Mouse (Mus musculus): ENCODE measurements around the gene Gm14327. TPM values are rescaled to one million over a fixed set of nuclear protein-coding genes. Genes with fewer than 3 reads are reported as not detected.

The Gm14327 gene
- 9.0 TPM for polyA plus RNA-seq (2015; fragmentation: Illumina TruSeq; extraction: RNeasy Lipid Tissue Mini Kit (QIAGEN cat#74804); ENCODE audit: low read depth, low replicate concordance)

GRCm38 (mm10) chr2:177897046-177897578 is at the start of gene Gm14327:
Gene Gm14327, plus strand, starts transcription at chr2:177897096.

DNA sequence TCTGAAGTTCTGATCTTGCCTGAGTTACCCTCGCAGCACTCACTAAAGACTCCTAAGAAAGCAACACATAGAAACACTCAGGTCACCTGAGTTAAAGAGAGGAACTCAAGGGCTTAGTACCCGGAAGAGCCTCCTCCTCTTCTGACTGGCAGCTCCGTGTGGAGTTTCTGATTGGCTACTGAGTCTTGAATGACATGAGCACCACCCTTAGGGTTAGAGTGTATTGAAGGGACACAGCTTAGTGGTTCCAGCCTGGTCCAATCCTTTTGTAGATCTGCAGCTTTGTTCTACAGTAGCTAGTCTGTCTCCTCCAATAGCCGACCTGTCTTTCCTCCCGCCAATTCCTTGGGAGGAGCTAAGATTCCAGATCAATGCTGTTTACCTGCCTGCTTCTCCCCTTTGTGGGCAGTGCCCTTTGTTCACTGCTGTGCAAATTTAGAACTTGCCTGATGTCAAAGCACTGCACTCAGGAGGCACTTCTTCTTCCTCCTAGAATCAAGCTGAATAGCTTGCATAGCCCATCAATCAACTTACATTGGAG is 28.7 kb downstream of the Gm14327 start, which contains the start of gene Zfp972:
TSS of gene Zfp972 (minus strand) at position 51 of the 541 bp plus-strand sequence.

Other genes starting within 250 kb of the Gm14327 start
- gene Gm14322, start 137.8 kb upstream of the Gm14327 start, polyA plus RNA-seq (2015; fragmentation: Illumina TruSeq; extraction: RNeasy Lipid Tissue Mini Kit (QIAGEN cat#74804); ENCODE audit: low read depth, low replicate concordance) = 22.7 TPM
- gene Gm14325, start 56.8 kb upstream of the Gm14327 start, polyA plus RNA-seq (2015; fragmentation: Illumina TruSeq; extraction: RNeasy Lipid Tissue Mini Kit (QIAGEN cat#74804); ENCODE audit: low read depth, low replicate concordance) = 93.9 TPM
- gene Zfp972, start 28.5 kb downstream of the Gm14327 start, polyA plus RNA-seq (2015; fragmentation: Illumina TruSeq; extraction: RNeasy Lipid Tissue Mini Kit (QIAGEN cat#74804); ENCODE audit: low read depth, low replicate concordance) = not detected
- gene Gm14326, start 60.2 kb downstream of the Gm14327 start, polyA plus RNA-seq (2015; fragmentation: Illumina TruSeq; extraction: RNeasy Lipid Tissue Mini Kit (QIAGEN cat#74804); ENCODE audit: low read depth, low replicate concordance) = 65.8 TPM
- gene Zfp971, start 126.2 kb downstream of the Gm14327 start, polyA plus RNA-seq (2015; fragmentation: Illumina TruSeq; extraction: RNeasy Lipid Tissue Mini Kit (QIAGEN cat#74804); ENCODE audit: low read depth, low replicate concordance) = 29.6 TPM
- 40.4 TPM for gene Zfp931, start 181.4 kb downstream of the Gm14327 start, polyA plus RNA-seq (2015; fragmentation: Illumina TruSeq; extraction: RNeasy Lipid Tissue Mini Kit (QIAGEN cat#74804); ENCODE audit: low read depth, low replicate concordance)
- gene Phactr3, start 221.9 kb downstream of the Gm14327 start, polyA plus RNA-seq (2015; fragmentation: Illumina TruSeq; extraction: RNeasy Lipid Tissue Mini Kit (QIAGEN cat#74804); ENCODE audit: low read depth, low replicate concordance) = 107 TPM

All from brain, adult 10 weeks (tissue).